Mouse (Mus musculus) forebrain, embryonic 11.5 days (tissue): ENCODE measurements at regions not wholly inside any gene's neighbourhood (a gene's known extent, or its start where the extent isn't known, plus 50 kb on each side); places are given as distances from the start of the nearest gene placed in this dataset.

ENCODE experiments used
- ATAC-seq: fragments of 200-750 bp; cut with Nextera tagmentation; replicated peaks from 2 replicates; pipeline ENCODE4 v1.8.0; 2017; ENCODE audit warnings: moderate TSS enrichment; ENCODE audit not compliant: low FRiP score
- DNase-seq: peaks from one replicate; pipeline ENCODE4 v3.0.0-alpha.2; 2017; ENCODE audit warnings: low spot score
- H3K27ac ChIP-seq: fragments of 300-500 bp; sonication (generic); 2 replicates; pipeline ENCODE4 v1.5.1; 2014; ENCODE audit warnings: low read depth, low read length
- H3K27me3 ChIP-seq: fragments of 300-500 bp; sonication (generic); 2 replicates; pipeline ENCODE4 v1.6.1; 2014; ENCODE audit warnings: mild to moderate bottlenecking, low read length, mixed read lengths; ENCODE audit not compliant: control insufficient read depth, insufficient read depth
- H3K36me3 ChIP-seq: fragments of 300-500 bp; sonication (generic); 2 replicates; pipeline ENCODE4 v1.6.1; 2014; ENCODE audit warnings: mild to moderate bottlenecking, low read length, moderate library complexity, mixed read lengths; ENCODE audit not compliant: control insufficient read depth, insufficient read depth
- H3K4me1 ChIP-seq: fragments of 300-500 bp; sonication (generic); replicated peaks from 2 replicates; pipeline ENCODE4 v1.6.1; 2014; ENCODE audit warnings: low read length, mixed read lengths; ENCODE audit not compliant: control insufficient read depth, insufficient read depth
- H3K4me2 ChIP-seq: fragments of 300-500 bp; sonication (generic); 2 replicates; pipeline ENCODE4 v1.6.1; 2014; ENCODE audit warnings: low read depth, mild to moderate bottlenecking, low read length, moderate library complexity, mixed read lengths; ENCODE audit not compliant: severe bottlenecking
- H3K4me3 ChIP-seq: fragments of 300-500 bp; sonication (generic); 2 replicates; pipeline ENCODE4 v1.5.1; 2014; ENCODE audit warnings: low read depth, low read length
- H3K9ac ChIP-seq: fragments of 300-500 bp; sonication (generic); 2 replicates; pipeline ENCODE4 v1.6.1; 2014; ENCODE audit warnings: low read length
- H3K9me3 ChIP-seq: fragments of 300-500 bp; sonication (generic); 2 replicates; pipeline ENCODE4 v1.6.1; 2016; ENCODE audit warnings: low read length, mixed read lengths; ENCODE audit not compliant: control insufficient read depth
- WGBS: fragments of 180-500 bp; shearing (Covaris S2); extraction: QIAGEN DNeasy Blood & Tissue Kit; methylation state at CpG from one replicate; pipeline ENCODE4 v1.1.7; 2014; 5-methylcytosine and 5-hydroxymethylcytosine counted together

- 87% methylated on average over 3 of the region's 3 CpGs for WGBS
- no peak overlapping the region for H3K4me3 ChIP-seq
- no peak overlapping the region for H3K27ac ChIP-seq
- no peak overlapping the region for H3K9ac ChIP-seq
- peaks cover 4% of the 10 kb centered on the region; the same call in 1 of the 2 replicates for H3K4me1 ChIP-seq
- ATAC-seq (no peak), DNase-seq (no peak)
- H3K27me3 ChIP-seq: no peaks in the 10 kb centered on the region
- H3K36me3 ChIP-seq: no peaks in the 10 kb centered on the region
- no peak overlapping the region for H3K4me2 ChIP-seq
- H3K9me3 ChIP-seq: no peaks in the 10 kb centered on the region
Measured at GRCm38 (mm10) chr2:122949031-122949430, 184.0 kb downstream of the Sqor start.

GRCm38 (mm10) chr2:122961701-122962100 is 196.7 kb downstream of the Sqor start:
- no peak for ATAC-seq
- Histone ChIP-seq H3K27ac (no peak overlapping the region), H3K4me3 (no peak overlapping the region), H3K36me3 (no peaks in the 10 kb centered on the region), H3K4me1 (no peaks in the 10 kb centered on the region), H3K4me2 (no peak overlapping the region), H3K9me3 (no peaks in the 10 kb centered on the region), H3K27me3 (no peaks in the 10 kb centered on the region), H3K9ac (no peak overlapping the region)
- no peak for DNase-seq
- 91% methylated on average over 4 of the region's 4 CpGs for WGBS

DNA sequence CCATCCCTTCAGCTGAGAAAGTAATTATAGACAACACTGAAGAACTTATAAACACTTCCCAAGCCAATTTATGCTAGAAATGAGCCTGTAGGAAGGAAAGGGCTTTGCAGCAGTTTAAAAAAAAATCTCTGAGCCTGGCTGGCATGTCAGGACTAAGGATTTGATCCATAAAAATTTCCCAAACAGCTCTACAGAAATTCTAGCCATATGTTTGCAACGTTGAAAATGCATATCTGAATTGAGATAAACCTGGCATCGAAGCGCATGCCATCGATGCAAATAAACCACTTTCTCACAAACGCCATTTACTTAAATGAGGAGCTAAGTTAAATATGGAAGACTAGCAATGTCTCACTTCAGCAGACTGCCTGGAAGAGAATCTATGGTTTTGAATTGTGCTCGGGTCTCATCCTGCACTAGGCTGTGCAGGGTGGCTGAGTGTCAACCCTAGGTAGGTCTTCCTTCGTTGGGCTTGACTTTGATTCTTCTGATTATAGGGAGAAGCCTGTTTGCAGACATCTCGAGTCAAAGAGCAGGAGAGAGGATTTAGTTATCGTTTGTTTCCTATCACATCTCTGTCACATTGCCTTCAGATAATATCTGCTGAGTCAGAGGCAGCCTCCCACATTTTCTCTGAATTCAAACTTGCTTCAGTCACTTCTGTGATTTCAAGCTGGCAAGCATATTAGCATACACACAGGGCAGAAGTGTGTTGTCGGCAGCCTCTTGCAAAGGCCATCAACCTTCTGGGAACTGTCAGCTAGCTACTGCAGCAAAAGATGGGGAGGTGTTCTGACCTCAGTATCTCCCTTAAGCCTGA is 204.0 kb downstream of the Sqor start:
- DNase-seq (no peak), ATAC-seq (no peak)
- Histone ChIP-seq H3K27me3 (no peaks in the 10 kb centered on the region), H3K4me2 (no peak overlapping the region), H3K9ac (no peak overlapping the region), H3K4me1 (no peaks in the 10 kb centered on the region), H3K4me3 (no peak overlapping the region), H3K27ac (no peak overlapping the region), H3K9me3 (peaks cover 2% of the 10 kb centered on the region; the same call in 1 of the 2 replicates), H3K36me3 (no peaks in the 10 kb centered on the region)
- 91% methylated on average over 10 of the region's 10 CpGs for WGBS
